Mouse (Mus musculus) kidney, postnatal 0 days (tissue): ENCODE data around the gene Lpp. TPM values are rescaled to one million over a fixed set of nuclear protein-coding genes. Genes with fewer than 3 reads are reported as not detected.

ENCODE experiments used
- ATAC-seq: fragments of 200-750 bp; cut with Nextera tagmentation; replicated peaks from 2 replicates; pipeline ENCODE4 v1.8.0; 2017; ENCODE audit warnings: low read depth, moderate number of reproducible peaks, moderate TSS enrichment, moderate library complexity; ENCODE audit not compliant: low FRiP score
- DNase-seq: peaks from one replicate; pipeline ENCODE4 v3.0.0-alpha.2; 2016; ENCODE audit warnings: low spot score
- H3K27ac ChIP-seq: fragments of 300-500 bp; sonication (generic); 2 replicates; pipeline ENCODE4 v1.5.1; 2014; ENCODE audit warnings: mild to moderate bottlenecking
- H3K27me3 ChIP-seq: fragments of 300-500 bp; sonication (generic); 2 replicates; pipeline ENCODE4 v1.6.1; 2014; ENCODE audit warnings: low read length, mixed read lengths; ENCODE audit not compliant: insufficient read depth
- H3K36me3 ChIP-seq: fragments of 300-500 bp; sonication (generic); 2 replicates; pipeline ENCODE4 v1.6.1; 2014; ENCODE audit warnings: low read length, mixed read lengths; ENCODE audit not compliant: insufficient read depth
- H3K4me1 ChIP-seq: fragments of 300-500 bp; sonication (generic); replicated peaks from 2 replicates; pipeline ENCODE4 v1.6.1; 2014; ENCODE audit warnings: antibody characterized with exemption, low read length, mixed read lengths; ENCODE audit not compliant: insufficient read depth
- H3K4me2 ChIP-seq: fragments of 300-500 bp; sonication (generic); 2 replicates; pipeline ENCODE4 v1.6.1; 2014; ENCODE audit warnings: mild to moderate bottlenecking, low read length, moderate library complexity, mixed read lengths
- H3K4me3 ChIP-seq: fragments of 300-500 bp; sonication (generic); replicated peaks from 2 replicates; pipeline ENCODE4 v1.5.1; 2014; ENCODE audit warnings: low read depth, low read length
- H3K9ac ChIP-seq: fragments of 300-500 bp; sonication (generic); 2 replicates; pipeline ENCODE4 v1.6.1; 2014; ENCODE audit warnings: low read depth, low read length
- H3K9me3 ChIP-seq: fragments of 300-500 bp; sonication (generic); replicated peaks from 2 replicates; pipeline ENCODE4 v1.6.1; 2016; ENCODE audit warnings: low read length, inconsistent platforms, mixed read lengths
- CTCF ChIP-seq: IDR thresholded peaks from 2 replicates; pipeline ENCODE4 v1.5.1; 2016; ENCODE audit warnings: antibody characterized with exemption, low read depth, mild to moderate bottlenecking, moderate library complexity
- WGBS: fragments of 180-500 bp; shearing (Covaris S2); extraction: QIAGEN DNeasy Blood & Tissue Kit; methylation state at CpG from one replicate; pipeline ENCODE4 v1.1.7; 2014; 5-methylcytosine and 5-hydroxymethylcytosine counted together
- polyA plus RNA-seq: library from polyadenylated mRNA; unstranded; fragments of >200 nt; fragmentation: Nextera tagmentation; extraction: Ambion mirVana; gene quantifications from 2 replicates; pipeline ENCODE4 v1.2.1, GENCODE M21; 2015

Lpp gene
- polyA plus RNA-seq, 1 experiment from 2014 or later, result 32.9 TPM

- Histone ChIP-seq H3K9ac (no peak overlapping the region), H3K36me3 (no peaks in the 10 kb centered on the region), H3K4me1 (peaks cover 10% of the 10 kb centered on the region), H3K4me3 (no peak overlapping the region), H3K27ac (no peak overlapping the region), H3K4me2 (no peak overlapping the region), H3K27me3 (no peaks in the 10 kb centered on the region), H3K9me3 (no peaks in the 10 kb centered on the region)
- no peak for DNase-seq
- ATAC-seq, result no peak
- WGBS, result 76% methylated on average over 4 of the region's 4 CpGs
- TF ChIP-seq CTCF, result no peak
Measured at GRCm38 (mm10) chr16:24421687-24422418, 28.5 kb downstream of the Lpp start.

GRCm38 (mm10) chr16:24423196-24423595 lies 29.9 kb downstream of the Lpp start:
- DNase-seq, result no peak
- no peak overlapping the region for H3K4me2 ChIP-seq
- no peak overlapping the region for H3K4me3 ChIP-seq
- H3K36me3 ChIP-seq, result no peaks in the 10 kb centered on the region
- H3K4me1 ChIP-seq, result peaks cover 12% of the 10 kb centered on the region
- H3K9me3 ChIP-seq, result no peaks in the 10 kb centered on the region
- ATAC-seq, result no peak
- 80% methylated on average over 4 of the region's 4 CpGs for WGBS
- H3K9ac ChIP-seq, result no peak overlapping the region
- no peaks in the 10 kb centered on the region for H3K27me3 ChIP-seq
- no peak overlapping the region for H3K27ac ChIP-seq
- no peak for TF ChIP-seq CTCF

- no peak overlapping the region for H3K4me2 ChIP-seq
- TF ChIP-seq CTCF, result no peak
- no peak for ATAC-seq
- no peaks in the 10 kb centered on the region for H3K36me3 ChIP-seq
- no peaks in the 10 kb centered on the region for H3K27me3 ChIP-seq
- H3K9ac ChIP-seq, result no peak overlapping the region
- no peaks in the 10 kb centered on the region for H3K9me3 ChIP-seq
- H3K4me3 ChIP-seq, result no peak overlapping the region
- no peak overlapping the region for H3K27ac ChIP-seq
- H3K4me1 ChIP-seq, result peaks cover 15% of the 10 kb centered on the region
- no peak for DNase-seq
- 76% methylated on average over 4 of the region's 4 CpGs for WGBS
Measured at GRCm38 (mm10) chr16:24423751-24424150, 30.4 kb downstream of the Lpp start.

- no peaks in the 10 kb centered on the region for H3K36me3 ChIP-seq
- peaks cover 15% of the 10 kb centered on the region for H3K4me1 ChIP-seq
- 0 out of 2 replicates have a peak overlapping the region, but pooled peaks have one; percentile 16 for H3K27ac ChIP-seq
- WGBS, result 63% methylated on average over 12 of the region's 12 CpGs
- ATAC-seq, result no peak
- no peak overlapping the region for H3K4me2 ChIP-seq
- no peak overlapping the region for H3K4me3 ChIP-seq
- no peak overlapping the region for H3K9ac ChIP-seq
- DNase-seq, result no peak
- no peak for TF ChIP-seq CTCF
- H3K27me3 ChIP-seq, result no peaks in the 10 kb centered on the region
- no peaks in the 10 kb centered on the region for H3K9me3 ChIP-seq
Measured at GRCm38 (mm10) chr16:24424356-24424977, 31.2 kb downstream of the Lpp start.

- no peak overlapping the region for H3K4me2 ChIP-seq
- H3K27ac ChIP-seq, result no peak overlapping the region
- H3K9me3 ChIP-seq, result no peaks in the 10 kb centered on the region
- DNase-seq, result no peak
- H3K4me1 ChIP-seq, result peaks cover 11% of the 10 kb centered on the region
- no peaks in the 10 kb centered on the region for H3K27me3 ChIP-seq
- no peak for TF ChIP-seq CTCF
- H3K9ac ChIP-seq, result no peak overlapping the region
- WGBS, result 43% methylated on average over 3 of the region's 3 CpGs
- H3K4me3 ChIP-seq, result no peak overlapping the region
- H3K36me3 ChIP-seq, result no peaks in the 10 kb centered on the region
- no peak for ATAC-seq
Measured at GRCm38 (mm10) chr16:24425816-24426215, 32.5 kb downstream of the Lpp start.

- no peak for TF ChIP-seq CTCF
- no peaks in the 10 kb centered on the region for H3K36me3 ChIP-seq
- no peak overlapping the region for H3K27ac ChIP-seq
- WGBS, result 93% methylated on average over 3 of the region's 3 CpGs
- H3K4me1 ChIP-seq, result peaks cover 11% of the 10 kb centered on the region
- H3K9ac ChIP-seq, result no peak overlapping the region
- ATAC-seq, result no peak
- no peak for DNase-seq
- no peaks in the 10 kb centered on the region for H3K27me3 ChIP-seq
- no peak overlapping the region for H3K4me3 ChIP-seq
- H3K9me3 ChIP-seq, result no peaks in the 10 kb centered on the region
- no peak overlapping the region for H3K4me2 ChIP-seq
Measured at GRCm38 (mm10) chr16:24427606-24428005, 34.3 kb downstream of the Lpp start.
